ENCODE assay signal across 24 mouse cellular contexts in the genomic region with DNA sequence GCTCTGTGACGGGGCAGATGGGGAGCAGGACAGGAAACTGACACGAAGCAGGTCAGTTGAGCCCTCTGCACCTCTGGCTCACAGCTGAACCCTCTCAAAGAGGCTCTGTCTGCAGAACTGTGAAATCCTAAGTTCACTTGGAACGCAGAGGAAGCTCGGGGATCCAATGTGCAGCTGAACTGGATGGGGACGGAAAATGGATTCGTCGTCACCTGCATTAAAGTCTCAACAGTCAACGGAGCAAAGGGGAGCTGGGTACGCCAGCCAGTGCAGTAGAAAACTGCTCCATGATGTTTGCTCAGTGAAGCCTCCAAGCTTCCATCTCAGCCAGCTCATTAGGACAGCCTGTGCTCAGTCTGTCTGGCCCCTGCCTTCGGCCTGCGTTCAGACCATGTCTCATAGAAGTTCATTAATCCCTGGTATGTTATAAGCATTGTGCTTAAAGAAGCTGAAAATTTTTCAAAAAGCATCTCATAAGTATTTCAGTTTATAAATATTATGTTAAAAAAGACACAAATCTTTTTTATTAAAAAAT.
DNase-seq lines count a peak whose midpoint lies in the region; ATAC-seq lines count a peak whose summit lies in the region.
"Had no signal": no experiment of that assay in that cellular context is flagged by ENCODE, and none has a peak within 500 bp of the region (broad histone marks: within the 10 kb centered on the region; RNA-seq: fewer than 3 reads in every experiment).

No protein-coding gene starts in this region.

- no peak overlapping the region for H3K4me2 ChIP-seq in forebrain, embryonic 14.5 days (ENCODE audit: low read length)
- no peak overlapping the region for H3K4me2 ChIP-seq in forebrain, embryonic 15.5 days (replicated peaks)
- no peak overlapping the region for H3K4me2 ChIP-seq in midbrain, embryonic 15.5 days
- H3K4me2 ChIP-seq: heart, embryonic 13.5 days; hindbrain, embryonic 13.5 days had no signal

- H3K4me3 ChIP-seq in forebrain, embryonic 14.5 days (ENCODE audit: low read depth, low read length) = no peak overlapping the region
- no peak overlapping the region for H3K4me3 ChIP-seq in forebrain, embryonic 15.5 days
- no peak overlapping the region for H3K4me3 ChIP-seq in midbrain, embryonic 10.5 days
- H3K4me3 ChIP-seq in midbrain, embryonic 15.5 days = no peak overlapping the region
- H3K4me3 ChIP-seq: embryonic facial prominence, embryonic 10.5 days; erythroblast, embryonic 14.5 days; forebrain, embryonic 10.5 days; heart, adult 2 months; heart, embryonic 13.5 days; hindbrain, embryonic 13.5 days had no signal

- H3K9me3 ChIP-seq in forebrain, embryonic 14.5 days (replicated peaks; ENCODE audit: control insufficient read depth, low read length) = no peaks in the 10 kb centered on the region
- no peaks in the 10 kb centered on the region for H3K9me3 ChIP-seq in forebrain, embryonic 15.5 days
- H3K9me3 ChIP-seq in midbrain, embryonic 10.5 days (replicated peaks) = no peaks in the 10 kb centered on the region
- H3K9me3 ChIP-seq in midbrain, embryonic 15.5 days = no peaks in the 10 kb centered on the region
- H3K9me3 ChIP-seq: embryonic facial prominence, embryonic 10.5 days; forebrain, embryonic 10.5 days; heart, embryonic 13.5 days; hindbrain, embryonic 13.5 days had no signal

- H3K4me1 ChIP-seq in forebrain, embryonic 14.5 days (ENCODE audit: control insufficient read depth, insufficient read depth, low read length) = peaks cover 3% of the 10 kb centered on the region; the same call in 1 of the 2 replicates
- H3K4me1 ChIP-seq in forebrain, embryonic 15.5 days = peaks cover 4% of the 10 kb centered on the region
- H3K4me1 ChIP-seq in midbrain, embryonic 10.5 days = peaks cover 14% of the 10 kb centered on the region
- H3K4me1 ChIP-seq in midbrain, embryonic 15.5 days = peaks cover 15% of the 10 kb centered on the region

- H3K27me3 ChIP-seq in forebrain, embryonic 14.5 days (replicated peaks; ENCODE audit: control insufficient read depth, insufficient read depth, low read length) = no peaks in the 10 kb centered on the region
- no peaks in the 10 kb centered on the region for H3K27me3 ChIP-seq in forebrain, embryonic 15.5 days
- no peaks in the 10 kb centered on the region for H3K27me3 ChIP-seq in midbrain, embryonic 10.5 days (ENCODE audit: low read depth, poor library complexity, severe bottlenecking)
- H3K27me3 ChIP-seq in midbrain, embryonic 15.5 days (replicated peaks) = no peaks in the 10 kb centered on the region
- H3K27me3 ChIP-seq: heart, embryonic 13.5 days; hindbrain, embryonic 13.5 days had no signal

- no peak for ATAC-seq in forebrain, embryonic 14.5 days
- ATAC-seq in forebrain, embryonic 15.5 days (replicated peaks) = no peak
- no peak for ATAC-seq in midbrain, embryonic 15.5 days (replicated peaks)
- no peak for ATAC-seq in erythroblast, adult 5-6 weeks (replicated peaks; ENCODE audit: low FRiP score, poor library complexity, severe bottlenecking)
- ATAC-seq: CD4-positive, CD25-positive, alpha-beta regulatory T cell, adult 4 months; forebrain, embryonic 16.5 days; hindbrain, postnatal 0 days had no signal

- H3K9ac ChIP-seq in forebrain, embryonic 14.5 days (ENCODE audit: low read length) = no peak overlapping the region
- H3K9ac ChIP-seq in forebrain, embryonic 15.5 days (replicated peaks) = no peak overlapping the region
- H3K9ac ChIP-seq in midbrain, embryonic 15.5 days = no peak overlapping the region
- H3K9ac ChIP-seq: heart, embryonic 13.5 days; hindbrain, embryonic 13.5 days had no signal

- H3K27ac ChIP-seq in forebrain, embryonic 14.5 days (ENCODE audit: low read depth, low read length) = 0 out of 2 replicates have a peak overlapping the region, but pooled peaks have one; percentile 2
- no peak overlapping the region for H3K27ac ChIP-seq in forebrain, embryonic 15.5 days (replicated peaks)
- 0 out of 2 replicates have a peak overlapping the region, but pooled peaks have one; percentile 4 for H3K27ac ChIP-seq in midbrain, embryonic 10.5 days (replicated peaks)
- no peak overlapping the region for H3K27ac ChIP-seq in midbrain, embryonic 15.5 days
- H3K27ac ChIP-seq: embryonic facial prominence, embryonic 10.5 days; forebrain, embryonic 10.5 days; heart, adult 2 months; heart, embryonic 13.5 days; hindbrain, postnatal 0 days had no signal

- WGBS in forebrain, embryonic 14.5 days = 91% methylated on average over 11 of the region's 11 CpGs
- 89% methylated on average over 11 of the region's 11 CpGs for WGBS in forebrain, embryonic 15.5 days
- WGBS in midbrain, embryonic 10.5 days = 90% methylated on average over 11 of the region's 11 CpGs
- WGBS in midbrain, embryonic 15.5 days = 82% methylated on average over 11 of the region's 11 CpGs

- DNase-seq in forebrain, embryonic 14.5 days (ENCODE audit: low spot score) = no peak
- DNase-seq in midbrain, embryonic 10.5 days (ENCODE audit: low spot score) = no peak
- DNase-seq in lung, postnatal 10 days = peak; percentile 38
- DNase-seq in lung, postnatal 4 days = peak; percentile 14 to 70
- DNase-seq in cerebellum, adult 11-12 months = no peak
- DNase-seq: adrenal gland, adult 8-10 months; B cell, adult 2 months; cerebellum, adult 2 months; cerebellum, postnatal 10 days; gastrocnemius, postnatal 10 days; heart, adult 2 months; heart, postnatal 36 days had no signal

- H3K36me3 ChIP-seq in forebrain, embryonic 14.5 days (ENCODE audit: control insufficient read depth, insufficient read depth, low read length) = no peaks in the 10 kb centered on the region
- no peaks in the 10 kb centered on the region for H3K36me3 ChIP-seq in forebrain, embryonic 15.5 days
- H3K36me3 ChIP-seq in midbrain, embryonic 10.5 days = no peaks in the 10 kb centered on the region
- no peaks in the 10 kb centered on the region for H3K36me3 ChIP-seq in midbrain, embryonic 15.5 days (replicated peaks)
- H3K36me3 ChIP-seq: embryonic facial prominence, embryonic 10.5 days; forebrain, embryonic 10.5 days; G1E; heart, embryonic 13.5 days; hindbrain, embryonic 13.5 days had no signal

Comparison
In these comparisons a context has a peak if more than half of its experiments do, and no peak if none do; other contexts are left out.
1. H3K27ac ChIP-seq: peak in forebrain, embryonic 14.5 days (single experiment) and midbrain, embryonic 10.5 days (single experiment); none in forebrain, embryonic 15.5 days (single experiment) and midbrain, embryonic 15.5 days (single experiment).
2. DNase-seq: peak in lung, postnatal 10 days (single experiment) and lung, postnatal 4 days (2 of 2); none in forebrain, embryonic 14.5 days (single experiment), midbrain, embryonic 10.5 days (single experiment) and cerebellum, adult 11-12 months (single experiment).